Mouse (Mus musculus) T-helper 2 cell (primary cell): ENCODE results near the gene Sf1.

Source experiments
- in situ Hi-C: fragments of 300-600 bp; cut with MboI, MseI; formaldehyde crosslinking; loops from one replicate; pipeline ENCODE4 v1.15.1; 2025; ENCODE audit warnings: high pct_unique_total_duplicates

Gene Sf1

GRCm38 (mm10) chr19:6373539-6374400 is 10.3 kb downstream of the Sf1 start:
- in situ Hi-C loops = no loop called here

- in situ Hi-C loops = no loop called here
These were observed 11.1 kb downstream of the Sf1 start for GRCm38 (mm10) chr19:6374571-6374970.

- in situ Hi-C loops = no loop called here
These were observed 12.1 kb downstream of the Sf1 start for GRCm38 (mm10) chr19:6375423-6376254.

GRCm38 (mm10) chr19:6376255-6376564 is 12.7 kb downstream of the Sf1 start:
- in situ Hi-C loops = no loop called here

GRCm38 (mm10) chr19:6376643-6377042 is 13.2 kb downstream of the Sf1 start:
- in situ Hi-C loops = no loop called here

- in situ Hi-C loops = no loop called here
These were observed 14.0 kb downstream of the Sf1 start for GRCm38 (mm10) chr19:6377327-6378040.

- in situ Hi-C loops = no loop called here
These were observed 17.1 kb downstream of the Sf1 start for GRCm38 (mm10) chr19:6380411-6381166.

GRCm38 (mm10) chr19:6381238-6381637 is 17.7 kb downstream of the Sf1 start:
- in situ Hi-C loops = no loop called here

GRCm38 (mm10) chr19:6382323-6382924 is 18.9 kb downstream of the Sf1 start:
- in situ Hi-C loops = no loop called here

GRCm38 (mm10) chr19:6383470-6383869 is 20.0 kb downstream of the Sf1 start:
- in situ Hi-C loops = no loop called here

GRCm38 (mm10) chr19:6384128-6384527 is 20.6 kb downstream of the Sf1 start, which contains the start of gene Pygm:
Gene Pygm, plus strand, starts transcription at chr19:6384399.
- in situ Hi-C loops = no loop called here

- in situ Hi-C loops = no loop called here
These were observed 21.5 kb downstream of the Sf1 start for GRCm38 (mm10) chr19:6384954-6385353.

GRCm38 (mm10) chr19:6385419-6385818 is 21.9 kb downstream of the Sf1 start:
- in situ Hi-C loops = no loop called here

- in situ Hi-C loops = no loop called here
These were observed 22.3 kb downstream of the Sf1 start for GRCm38 (mm10) chr19:6385821-6386220.

GRCm38 (mm10) chr19:6386234-6386633 is 22.7 kb downstream of the Sf1 start:
- in situ Hi-C loops = no loop called here

GRCm38 (mm10) chr19:6388006-6388405 is 24.5 kb downstream of the Sf1 start:
- in situ Hi-C loops = no loop called here

- in situ Hi-C loops = no loop called here
These were observed 26.3 kb downstream of the Sf1 start for GRCm38 (mm10) chr19:6389803-6390202.

GRCm38 (mm10) chr19:6390251-6390650 is 26.8 kb downstream of the Sf1 start:
- in situ Hi-C loops = no loop called here

- in situ Hi-C loops = no loop called here
These were observed 29.4 kb downstream of the Sf1 start for GRCm38 (mm10) chr19:6392743-6393393.

GRCm38 (mm10) chr19:6393637-6394036 is 30.1 kb downstream of the Sf1 start:
- in situ Hi-C loops = no loop called here
